Mouse (Mus musculus) mesoderm, embryonic 11.5 days (tissue): Measurements from ENCODE around the gene 1700069L16Rik.
A peak's percentile ranks its signal among the peaks of the same experiment; 100 is the strongest.

Source experiments
- DNase-seq: peaks from one replicate; pipeline ENCODE4 v3.0.0-alpha.2; 2012; ENCODE audit warnings: low read depth, low spot score

Gene 1700069L16Rik

DNA sequence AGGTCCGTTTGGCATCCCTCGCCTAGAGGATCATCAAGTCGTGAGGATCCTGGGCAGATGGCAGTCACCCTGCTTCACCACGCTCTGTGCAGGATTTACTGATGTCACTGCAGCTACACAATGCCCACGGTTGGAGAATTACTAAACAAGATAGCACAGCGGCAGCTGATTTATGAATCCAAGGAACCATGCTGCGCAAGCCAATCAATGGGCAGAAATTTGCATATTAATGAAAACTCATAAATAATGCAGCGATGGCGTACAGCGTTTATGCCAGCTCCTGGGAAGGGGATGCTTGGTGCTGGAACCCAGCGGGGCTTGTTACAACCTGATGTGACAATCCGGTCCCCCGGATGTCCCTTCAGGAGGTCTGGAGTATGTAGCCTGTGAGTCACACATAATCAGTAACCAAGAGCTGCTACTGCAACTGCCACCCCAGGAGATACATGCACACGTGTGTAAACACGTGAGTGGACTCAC, 34.5 kb downstream of the 1700069L16Rik start:
- DNase-seq: peak; percentile 60

DNA sequence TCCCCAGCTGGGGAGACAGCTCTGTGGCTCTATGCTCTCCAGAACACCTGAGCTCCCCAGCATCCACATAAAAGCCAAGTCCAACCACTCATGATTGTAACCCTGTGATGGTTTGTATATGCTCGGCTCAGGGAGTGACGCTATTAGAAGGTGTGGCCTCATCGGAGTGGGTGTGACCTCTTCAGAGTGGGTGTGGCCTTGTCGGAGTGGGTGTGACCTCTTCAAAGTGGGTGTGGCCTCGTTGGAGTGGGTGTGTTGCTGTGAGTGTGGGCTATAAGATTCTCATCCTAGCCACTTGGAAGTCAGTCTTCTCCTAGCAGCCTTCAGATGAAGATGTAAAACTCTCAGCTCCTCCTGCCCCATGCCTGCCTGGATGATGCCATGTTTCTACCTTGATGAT, 37.1 kb downstream of the 1700069L16Rik start:
- no peak for DNase-seq

DNA sequence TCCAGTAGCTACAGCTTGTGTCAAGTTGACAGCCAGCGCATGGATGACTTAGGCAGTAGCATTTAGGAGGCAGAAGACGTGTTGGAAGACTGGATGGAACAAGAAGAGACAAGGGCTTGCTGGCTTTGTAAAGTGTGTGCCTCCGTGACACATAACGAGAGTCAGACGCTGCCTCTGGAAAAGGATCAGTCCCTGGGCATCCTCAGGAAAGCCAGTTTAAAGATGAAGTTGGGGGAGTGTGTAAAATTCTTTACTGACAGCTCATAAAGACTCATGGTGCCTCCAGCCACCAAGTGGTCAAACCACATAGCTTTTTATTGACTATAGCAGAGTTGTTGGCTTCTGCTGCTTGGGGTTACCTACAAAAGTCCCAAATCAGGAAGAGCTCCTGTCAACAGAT, 39.1 kb downstream of the 1700069L16Rik start:
- DNase-seq: no peak

DNA sequence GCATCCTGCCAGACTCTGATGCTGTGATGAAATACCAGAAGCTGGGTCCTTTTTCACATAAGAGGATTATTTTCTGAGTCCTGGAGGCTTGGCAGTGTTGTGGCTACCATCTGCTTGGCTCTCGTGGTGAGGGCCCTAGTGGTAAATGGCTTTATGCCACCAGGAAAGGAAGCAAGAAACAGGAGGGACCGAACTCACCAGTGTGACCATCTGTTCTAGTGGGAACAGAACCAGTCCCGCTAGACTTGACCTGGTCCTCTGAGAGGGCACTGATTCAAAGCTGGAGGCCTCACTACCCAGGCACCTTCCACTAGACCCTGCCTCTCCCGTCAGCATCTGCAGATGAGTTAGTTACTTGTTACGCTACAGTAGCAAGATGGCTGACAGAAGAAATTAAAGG, 41.3 kb downstream of the 1700069L16Rik start:
- DNase-seq: no peak

DNA sequence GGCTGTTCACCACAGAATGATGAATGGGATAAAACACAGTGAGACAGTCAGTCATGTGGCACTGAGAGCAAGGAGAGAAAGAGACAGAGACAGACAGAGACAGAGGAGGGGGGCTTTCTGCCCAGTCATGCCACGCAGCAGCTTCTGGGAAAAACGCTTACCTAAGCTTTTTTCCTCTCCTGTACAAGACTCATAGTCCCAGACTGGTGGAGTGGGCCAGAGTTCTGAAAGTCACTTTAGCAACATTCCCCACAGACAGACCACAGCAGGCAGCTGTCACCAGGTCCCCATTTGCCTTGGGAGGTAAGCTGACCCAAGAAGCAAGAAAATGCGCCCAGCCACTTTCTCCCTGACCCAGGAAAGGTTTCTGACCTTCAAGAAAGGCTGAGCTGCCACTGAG, 42.1 kb downstream of the 1700069L16Rik start:
- DNase-seq: no peak

DNA sequence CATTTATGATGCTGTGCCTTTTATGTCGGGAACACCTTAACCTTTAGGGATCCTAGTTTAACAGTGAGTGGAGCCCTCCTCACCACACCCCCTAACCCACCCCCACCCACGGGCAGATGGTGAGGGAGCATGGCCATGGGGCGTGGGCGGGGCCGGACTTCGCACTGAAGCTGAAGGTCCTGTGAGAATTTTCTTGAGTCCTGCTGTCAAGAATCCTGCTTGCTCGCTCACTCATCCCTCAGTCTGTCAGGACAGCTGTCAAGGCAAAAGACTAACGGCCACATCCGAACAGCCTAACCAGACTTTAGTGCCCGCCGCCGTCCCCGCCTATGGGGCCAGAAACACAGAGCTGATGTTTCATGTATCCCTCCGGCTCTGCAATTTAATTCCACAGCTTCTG, 43.4 kb downstream of the 1700069L16Rik start:
- no peak for DNase-seq

DNA sequence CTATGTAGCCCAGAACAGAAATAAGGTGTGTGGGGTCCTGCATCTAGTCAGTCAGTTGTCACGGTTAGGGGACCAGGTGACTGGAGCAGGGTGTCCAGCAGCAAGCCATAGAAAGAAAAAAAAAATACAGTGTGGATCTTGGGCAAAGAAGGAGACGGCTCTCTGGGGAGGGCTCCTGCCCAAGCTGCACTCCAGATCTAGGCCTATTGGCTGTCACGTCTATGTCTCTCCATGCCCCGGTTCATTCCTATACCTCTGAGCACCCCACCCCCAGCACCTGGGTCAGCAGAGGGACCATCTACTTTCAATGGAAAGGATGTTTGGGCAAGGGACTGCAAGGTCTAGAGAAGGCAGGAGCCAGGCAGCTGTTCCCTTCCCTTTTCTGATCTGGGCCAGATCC, 45.1 kb downstream of the 1700069L16Rik start:
- no peak for DNase-seq

DNA sequence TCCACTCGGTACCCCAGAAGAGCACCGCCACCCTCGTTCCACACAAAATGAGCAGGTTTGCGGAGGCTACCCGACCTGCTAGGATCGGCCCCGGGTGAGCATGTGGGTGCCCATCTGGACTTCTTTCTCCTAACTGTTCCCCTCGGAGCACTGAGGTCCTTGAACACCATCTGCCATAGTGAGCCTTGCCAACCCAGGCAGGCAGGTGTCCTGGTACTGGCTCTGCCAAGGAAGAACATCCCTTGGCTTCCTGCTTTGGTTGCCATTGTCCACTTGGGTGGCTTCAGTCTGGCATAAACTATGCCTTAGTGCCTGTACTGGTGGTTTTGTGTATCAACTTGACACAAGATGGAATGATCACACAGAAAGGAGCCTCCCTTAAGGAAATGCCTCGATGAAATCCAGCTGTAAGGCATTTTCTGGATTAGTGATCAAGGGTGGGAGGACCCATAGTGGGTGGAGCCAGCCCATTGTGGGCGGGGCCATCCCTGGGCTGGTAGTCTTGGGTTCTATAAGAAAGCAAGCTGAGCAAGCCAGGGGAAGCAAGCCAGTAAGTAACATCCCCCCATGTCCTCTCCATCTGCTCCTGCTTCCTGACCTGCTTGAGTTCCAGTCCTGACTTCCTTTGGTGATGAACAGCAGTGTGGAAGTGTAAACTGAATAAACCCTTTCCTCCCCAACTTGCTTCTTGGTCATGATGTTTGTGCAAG, 45.7 kb downstream of the 1700069L16Rik start:
- no peak for DNase-seq

DNA sequence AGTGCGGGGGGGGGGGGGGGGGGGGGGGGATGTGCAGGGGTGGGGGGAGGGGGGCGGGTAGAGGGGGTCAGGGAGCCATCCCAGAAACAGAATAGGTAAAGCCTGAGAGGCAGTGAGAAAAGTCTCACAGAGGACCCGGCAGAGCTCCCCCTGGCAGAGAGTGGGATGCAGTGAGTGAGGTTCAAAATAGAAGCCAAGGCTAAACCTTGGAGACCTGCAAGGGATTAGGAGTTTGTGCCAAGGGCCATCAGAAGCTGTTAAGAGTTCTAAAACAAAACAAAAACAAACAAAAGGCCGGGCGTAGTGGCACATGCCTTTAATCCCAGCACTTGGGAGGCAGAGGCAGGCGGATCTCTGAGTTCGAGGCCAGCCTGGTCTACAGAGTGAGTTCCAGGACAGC, 47.0 kb downstream of the 1700069L16Rik start:
- no peak for DNase-seq

DNA sequence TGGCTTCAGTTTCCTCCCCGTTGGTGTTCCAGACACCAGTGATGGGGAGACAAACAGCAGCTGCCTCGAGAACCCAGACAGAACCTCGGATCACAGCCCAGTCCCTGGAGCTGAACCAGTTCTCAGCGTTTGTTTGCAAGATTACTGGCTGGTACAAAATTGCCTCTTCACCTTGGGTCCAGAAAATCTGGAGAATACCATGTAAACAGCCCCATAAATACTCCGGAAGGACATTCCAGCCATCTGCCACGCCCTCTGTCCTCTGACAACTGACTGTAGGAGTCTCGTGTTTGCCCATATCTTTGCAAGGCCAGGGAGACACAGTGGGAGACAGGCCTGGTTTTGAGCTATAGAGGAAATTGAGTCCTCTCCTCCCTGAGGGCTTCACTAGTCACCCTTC, 49.7 kb downstream of the 1700069L16Rik start:
- no peak for DNase-seq

DNA sequence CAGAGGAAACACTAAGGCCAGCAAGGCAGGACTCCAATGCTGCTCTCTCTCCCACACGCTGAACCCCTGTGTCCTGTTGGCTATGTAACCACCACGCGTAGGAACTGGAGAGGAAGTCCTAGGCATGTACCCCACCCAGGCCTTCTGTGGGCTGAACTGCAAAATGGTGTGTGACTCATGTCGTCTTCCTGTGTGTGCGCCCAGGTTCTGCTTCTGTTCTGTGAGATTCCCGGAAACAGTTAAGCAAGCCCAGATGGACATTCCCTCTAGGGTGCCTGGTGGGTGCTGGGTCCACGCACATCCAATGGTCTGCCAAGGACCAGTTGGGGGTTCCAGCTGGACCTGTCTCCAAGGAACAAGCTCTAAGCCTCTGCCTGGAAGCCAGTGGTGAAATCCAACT, 52.1 kb downstream of the 1700069L16Rik start:
- no peak for DNase-seq

DNA sequence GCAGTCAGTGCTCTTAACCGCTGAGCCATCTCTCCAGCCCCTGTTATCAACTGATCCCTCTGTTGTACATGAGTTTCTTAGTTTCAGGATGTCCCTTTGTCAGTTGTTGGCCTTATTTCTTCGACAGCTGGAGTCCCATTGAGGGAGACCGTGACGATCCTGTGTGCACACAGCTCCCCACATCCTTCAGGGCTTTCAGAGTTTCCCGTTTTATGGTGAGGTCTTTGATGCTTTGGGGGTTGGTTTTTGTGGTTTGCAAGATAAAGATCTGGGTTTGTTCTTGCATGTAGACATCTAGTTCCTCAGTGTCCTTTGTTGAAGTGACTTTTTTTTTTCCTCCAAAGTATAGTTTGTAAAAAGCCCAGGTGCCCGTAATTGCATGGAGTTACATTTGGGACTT, 54.0 kb downstream of the 1700069L16Rik start:
- no peak for DNase-seq

DNA sequence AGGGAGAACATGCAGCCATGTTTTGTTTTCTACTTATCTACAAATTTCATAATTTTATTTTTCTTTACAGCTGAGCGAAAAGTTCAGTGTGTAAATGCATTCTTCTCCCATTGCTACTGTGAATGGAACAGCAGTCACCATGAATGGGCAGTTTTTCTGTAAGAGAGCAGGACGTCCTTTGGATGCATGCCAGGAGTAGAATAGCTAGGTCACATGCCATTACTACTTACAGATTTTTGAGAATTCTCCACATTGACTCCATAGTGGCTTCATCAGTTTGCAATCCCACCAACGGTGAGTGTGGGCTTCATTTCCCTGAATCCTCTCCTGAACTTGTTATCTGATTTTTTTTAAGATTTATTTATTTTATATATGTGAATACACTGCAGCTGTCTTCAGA, 54.5 kb downstream of the 1700069L16Rik start:
- no peak for DNase-seq

DNA sequence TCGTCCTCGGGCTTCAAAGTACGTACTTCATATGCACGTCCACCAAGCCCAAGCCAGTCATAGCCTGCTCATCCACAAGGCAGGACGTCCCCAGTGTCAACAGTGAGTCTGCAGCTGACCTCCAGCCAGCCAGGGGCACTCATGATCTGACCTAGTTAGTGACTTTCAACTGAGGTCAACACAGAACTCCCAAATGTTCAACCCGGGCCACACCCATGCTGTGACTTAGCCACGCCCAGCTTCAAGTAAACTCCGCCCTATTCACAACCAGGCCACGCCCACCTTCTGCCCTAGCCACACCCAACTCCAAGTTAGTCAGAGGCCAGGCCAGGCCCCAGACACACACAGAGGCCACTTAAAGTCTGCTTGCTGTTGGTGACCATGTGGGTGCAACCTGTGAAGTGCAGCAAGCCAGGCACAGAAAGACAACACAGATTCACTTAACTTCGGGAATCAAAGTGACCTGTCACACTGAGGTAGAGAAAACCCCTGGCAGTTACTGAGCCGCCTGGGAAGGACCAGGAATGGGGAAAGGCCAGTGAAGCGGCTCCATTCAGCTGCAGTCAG, 59.9 kb downstream of the 1700069L16Rik start:
- DNase-seq: no peak

DNA sequence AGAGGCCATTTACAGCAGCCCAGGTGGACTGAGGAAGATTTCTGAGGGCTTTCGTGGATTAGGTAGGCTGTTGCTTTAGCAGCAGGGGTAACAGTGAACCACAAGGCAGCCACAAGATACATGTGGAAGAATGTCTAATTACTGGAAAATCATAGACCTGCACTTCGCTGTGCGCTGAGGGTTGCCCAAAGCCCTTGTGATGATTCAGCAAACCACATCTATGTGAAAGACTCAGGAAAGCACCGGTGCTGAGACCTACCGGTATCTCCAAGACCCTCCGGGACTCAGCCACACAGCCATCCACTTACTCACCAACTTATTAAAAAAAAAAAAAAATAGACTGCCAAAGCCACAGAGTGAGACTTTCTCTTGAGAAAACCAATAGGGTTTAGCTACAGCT, 60.4 kb downstream of the 1700069L16Rik start:
- no peak for DNase-seq

DNA sequence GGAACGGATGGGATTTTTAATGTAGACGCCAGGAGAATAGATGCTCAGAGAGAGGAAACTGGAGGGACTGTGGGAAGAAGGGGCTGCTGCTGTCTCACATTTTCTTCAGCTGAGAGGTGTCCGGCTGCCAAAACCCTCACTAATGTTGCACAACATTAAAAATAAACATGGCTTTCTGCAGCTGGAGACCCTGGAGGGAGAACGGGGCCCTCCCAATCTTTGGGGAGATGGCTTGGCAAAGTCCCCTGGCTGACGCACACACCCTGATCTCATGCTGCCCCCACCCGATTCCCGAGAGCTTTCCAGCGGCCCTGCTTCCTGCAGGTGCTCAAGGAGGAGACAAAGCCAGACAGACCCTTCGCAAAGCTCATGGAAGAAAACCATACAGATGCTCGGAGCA, 63.7 kb downstream of the 1700069L16Rik start:
- no peak for DNase-seq

DNA sequence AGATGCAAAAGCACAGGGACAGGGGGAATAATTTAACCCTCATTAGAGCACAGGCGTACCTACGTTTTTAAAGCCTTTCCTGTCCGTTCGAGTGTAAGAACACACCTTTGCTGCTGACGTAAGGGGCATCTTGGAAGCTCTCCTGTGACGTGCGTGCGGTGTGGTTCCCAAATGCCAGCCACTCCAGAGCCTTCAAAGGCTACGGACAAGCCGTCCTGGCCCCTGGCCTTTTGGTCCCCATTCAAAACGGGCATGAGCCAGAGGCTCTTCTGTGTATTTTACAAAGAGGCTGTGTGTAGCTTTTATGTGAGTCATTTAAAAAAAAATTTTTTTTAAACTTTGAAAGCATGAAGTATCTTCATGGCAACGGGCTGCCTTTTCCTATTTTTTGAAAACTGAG, 69.8 kb downstream of the 1700069L16Rik start:
- no peak for DNase-seq

DNA sequence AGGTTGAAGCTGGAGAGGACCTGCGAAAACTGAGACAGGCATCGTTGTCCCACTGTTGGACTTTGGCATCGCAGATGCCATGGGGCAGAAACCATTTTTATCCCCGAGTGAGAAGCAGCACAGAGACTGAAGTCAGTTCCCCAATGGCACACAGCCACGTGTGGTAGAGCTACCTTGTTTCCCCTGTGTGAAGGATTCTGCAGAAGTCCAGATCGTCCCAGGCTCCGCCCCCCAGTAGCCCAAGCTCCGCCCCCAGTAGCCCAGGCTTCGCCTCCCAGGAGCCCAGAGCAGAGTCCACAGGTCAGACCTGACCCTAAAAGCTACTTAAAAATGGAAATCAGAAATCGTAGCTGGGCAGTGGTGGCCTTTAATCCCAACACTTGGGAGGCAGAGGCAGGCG, 70.4 kb downstream of the 1700069L16Rik start:
- DNase-seq: no peak

DNA sequence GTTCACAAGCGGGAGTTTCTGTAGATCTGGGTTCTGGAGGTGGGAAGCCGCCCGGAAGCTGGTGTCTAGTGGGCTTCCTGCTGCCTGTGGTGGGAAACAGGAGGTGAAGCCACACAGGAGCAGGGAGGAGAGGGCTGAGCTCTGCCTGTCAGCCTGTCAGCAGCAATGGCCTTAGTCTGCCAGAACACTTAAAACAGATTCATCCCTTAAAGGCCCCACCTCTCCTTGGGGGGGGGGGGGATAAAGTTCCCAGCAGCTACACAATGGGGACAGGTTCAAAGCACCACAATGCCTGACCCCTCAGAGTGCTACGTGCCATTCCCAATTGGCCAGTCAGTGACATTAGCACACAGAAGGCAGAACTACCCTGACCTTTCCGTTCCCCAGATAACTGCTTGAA, 72.4 kb downstream of the 1700069L16Rik start:
- DNase-seq: no peak

DNA sequence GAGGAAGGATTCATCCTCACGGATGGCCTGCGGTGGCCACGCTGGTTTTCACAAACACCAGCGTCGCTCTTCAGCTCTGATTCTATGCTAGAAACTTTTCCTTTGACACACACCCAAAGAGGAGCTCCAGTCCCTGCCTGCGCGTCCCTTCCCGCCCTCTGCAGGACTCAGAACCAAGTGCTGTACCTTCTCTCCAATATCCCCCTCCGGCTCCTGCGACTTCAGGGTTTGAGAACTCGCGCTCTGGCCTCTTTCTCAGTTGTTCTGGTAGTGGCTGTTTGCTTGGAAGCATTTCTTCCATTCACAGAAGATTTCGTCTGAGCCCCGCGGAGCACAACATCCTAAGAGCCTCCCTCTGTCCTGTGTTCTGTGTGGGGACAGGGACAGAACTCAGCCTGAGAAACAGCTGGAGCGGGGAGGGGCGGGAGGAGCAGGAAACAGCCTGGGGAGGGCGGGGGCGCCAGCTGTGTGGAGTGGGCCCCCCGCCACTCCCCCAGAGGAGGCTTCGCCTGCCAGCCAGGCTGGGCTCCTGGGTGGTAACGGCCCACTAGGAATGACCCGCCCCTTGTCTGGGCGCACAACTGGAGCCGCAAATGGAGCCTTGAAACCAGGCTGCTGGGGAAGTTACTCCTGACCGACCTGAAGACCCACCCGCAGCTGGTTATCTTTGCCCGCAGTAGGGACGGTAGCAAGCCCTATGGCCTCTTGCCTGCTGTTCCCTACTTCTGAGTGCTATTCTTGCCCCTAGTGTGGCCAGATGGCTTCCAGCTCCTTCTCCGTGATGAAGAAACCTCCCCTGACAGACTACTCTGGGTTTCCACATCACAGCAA, 74.3 kb downstream of the 1700069L16Rik start, which contains the start of gene Cmklr1:
Cmklr1 (minus strand) TSS at position 392 of the 831 bp plus-strand sequence.
- DNase-seq: no peak

DNA sequence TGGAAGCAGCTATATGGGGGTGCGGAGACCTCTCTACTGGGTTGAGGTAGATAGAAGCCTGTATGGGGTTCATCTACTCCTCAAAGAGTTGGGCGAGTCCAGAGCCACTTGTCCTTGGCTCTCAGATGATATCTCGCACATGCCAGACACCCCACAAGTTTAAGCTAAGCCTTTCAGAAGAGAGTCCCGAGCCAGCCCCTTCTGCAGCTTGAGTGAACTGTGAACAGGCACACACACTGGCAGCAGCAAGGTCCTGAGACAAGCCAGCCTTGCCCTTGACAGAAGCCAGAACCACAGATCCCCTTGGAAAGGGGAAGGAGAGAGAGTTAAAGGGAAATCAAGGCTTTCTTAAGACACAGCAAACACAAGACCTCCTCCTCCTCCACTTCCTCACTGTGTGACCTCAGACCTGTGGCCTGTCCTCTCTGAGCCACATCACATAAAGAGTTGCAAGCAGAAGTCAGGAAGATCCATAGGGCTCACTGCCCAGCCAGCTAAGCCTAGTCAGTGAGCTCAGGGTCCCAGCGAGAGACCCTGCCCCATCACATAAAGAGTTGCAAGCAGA, 75.8 kb downstream of the 1700069L16Rik start:
- DNase-seq: no peak

DNA sequence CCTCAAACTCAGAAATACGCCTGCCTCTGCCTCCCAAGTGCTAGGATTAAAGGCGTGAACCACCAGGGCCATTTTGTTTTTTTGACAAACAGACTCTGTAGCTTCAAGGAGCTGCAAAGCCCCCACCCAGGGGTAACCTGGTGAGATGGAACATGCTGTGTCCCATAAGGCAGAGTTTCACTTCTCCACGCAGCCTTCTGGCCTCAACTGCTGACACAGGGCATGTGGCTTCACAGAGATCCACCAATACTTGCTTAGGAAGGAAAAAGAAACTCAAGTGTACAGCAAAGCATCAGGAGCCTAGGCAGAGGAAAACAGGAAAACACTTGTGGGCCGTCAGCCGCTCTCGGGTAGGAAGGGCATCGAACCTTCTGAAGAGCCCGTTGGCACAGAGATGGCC, 77.4 kb downstream of the 1700069L16Rik start:
- no peak for DNase-seq
